Mouse (Mus musculus) liver, postnatal 0 days (tissue): ENCODE measurements at regions not wholly inside any gene's neighbourhood (a gene's known extent, or its start where the extent isn't known, plus 50 kb on each side); places are given as distances from the start of the nearest gene placed in this dataset.
A peak's percentile ranks its signal among the peaks of the same experiment; 100 is the strongest.

Experiments
- ATAC-seq: fragments of 200-750 bp; cut with Nextera tagmentation; 2 replicates; pipeline ENCODE4 v1.8.0; 2017; ENCODE audit warnings: mild to moderate bottlenecking, moderate library complexity
- DNase-seq: peaks from one replicate; pipeline ENCODE4 v3.0.0-alpha.2; 2016
- H3K27ac ChIP-seq: fragments of 300-500 bp; sonication (generic); 2 replicates; pipeline ENCODE4 v1.5.1; 2014; ENCODE audit warnings: antibody characterized with exemption, moderate library complexity, mild to moderate bottlenecking, low read depth
- H3K27me3 ChIP-seq: fragments of 300-500 bp; sonication (generic); 2 replicates; pipeline ENCODE4 v1.6.1; 2014; ENCODE audit warnings: low read length, control low read depth, mixed read lengths; ENCODE audit not compliant: insufficient read depth
- H3K36me3 ChIP-seq: fragments of 300-500 bp; sonication (generic); replicated peaks from 2 replicates; pipeline ENCODE4 v1.6.1; 2014; ENCODE audit warnings: mild to moderate bottlenecking, control low read depth, low read length, moderate library complexity, mixed read lengths; ENCODE audit not compliant: insufficient read depth
- H3K4me1 ChIP-seq: fragments of 300-500 bp; sonication (generic); 2 replicates; pipeline ENCODE4 v1.6.1; 2014; ENCODE audit warnings: antibody characterized with exemption, mild to moderate bottlenecking, control low read depth; ENCODE audit not compliant: insufficient read depth
- H3K4me2 ChIP-seq: fragments of 300-500 bp; sonication (generic); 2 replicates; pipeline ENCODE4 v1.6.1; 2014; ENCODE audit warnings: low read depth, mild to moderate bottlenecking, low read length, moderate library complexity, mixed read lengths
- H3K4me3 ChIP-seq: fragments of 300-500 bp; sonication (generic); 2 replicates; pipeline ENCODE4 v1.5.1; 2014; ENCODE audit warnings: low read depth, low read length
- H3K9ac ChIP-seq: fragments of 300-500 bp; sonication (generic); replicated peaks from 2 replicates; pipeline ENCODE4 v1.6.1; 2014; ENCODE audit warnings: mild to moderate bottlenecking, moderate library complexity
- H3K9me3 ChIP-seq: fragments of 300-500 bp; sonication (generic); 2 replicates; pipeline ENCODE4 v1.6.1; 2016; ENCODE audit warnings: mild to moderate bottlenecking, control low read depth, low read length, mixed read lengths
- CTCF ChIP-seq: sonication (generic); IDR thresholded peaks from 2 replicates; pipeline ENCODE4 v1.5.1; 2016; ENCODE audit warnings: antibody characterized with exemption, low read depth
- EP300 ChIP-seq: IDR thresholded peaks from 2 replicates; pipeline ENCODE4 v1.6.1; 2016; ENCODE audit warnings: antibody characterized with exemption, low read depth, mild to moderate bottlenecking
- WGBS: fragments of 180-500 bp; shearing (Covaris S2); extraction: QIAGEN DNeasy Blood & Tissue Kit; methylation state at CpG from one replicate; pipeline ENCODE4 v1.1.7; 2014; ENCODE audit not compliant: insufficient replicate concordance; 5-methylcytosine and 5-hydroxymethylcytosine counted together

- Histone ChIP-seq H3K9me3 (no peaks in the 10 kb centered on the region), H3K4me1 (no peaks in the 10 kb centered on the region), H3K9ac (no peak overlapping the region), H3K4me2 (no peak overlapping the region), H3K4me3 (no peak overlapping the region), H3K27ac (no peak overlapping the region), H3K27me3 (no peaks in the 10 kb centered on the region), H3K36me3 (no peaks in the 10 kb centered on the region)
- TF ChIP-seq EP300 (no peak), CTCF (no peak)
- no peak for ATAC-seq
- 65% methylated on average over 4 of the region's 4 CpGs for WGBS
- no peak for DNase-seq
Observed at GRCm38 (mm10) chr2:179263888-179264287, 178.3 kb upstream of the Cdh4 start.

GRCm38 (mm10) chr2:179265436-179265835 lies 176.8 kb upstream of the Cdh4 start:
- no peak overlapping the region for H3K9ac ChIP-seq
- H3K9me3 ChIP-seq: no peaks in the 10 kb centered on the region
- ATAC-seq (no peak), DNase-seq (no peak)
- H3K4me3 ChIP-seq: no peak overlapping the region
- no peaks in the 10 kb centered on the region for H3K4me1 ChIP-seq
- H3K36me3 ChIP-seq: no peaks in the 10 kb centered on the region
- 66% methylated on average over 5 of the region's 5 CpGs for WGBS
- no peak overlapping the region for H3K27ac ChIP-seq
- TF ChIP-seq EP300 (no peak), CTCF (no peak)
- H3K27me3 ChIP-seq: no peaks in the 10 kb centered on the region
- H3K4me2 ChIP-seq: no peak overlapping the region

- no peaks in the 10 kb centered on the region for H3K9me3 ChIP-seq
- no peak overlapping the region for H3K27ac ChIP-seq
- TF ChIP-seq EP300 (no peak), CTCF (no peak)
- no peak for ATAC-seq
- DNase-seq: no peak
- no peaks in the 10 kb centered on the region for H3K36me3 ChIP-seq
- no peaks in the 10 kb centered on the region for H3K4me1 ChIP-seq
- H3K4me3 ChIP-seq: no peak overlapping the region
- H3K27me3 ChIP-seq: no peaks in the 10 kb centered on the region
- WGBS: 79% methylated on average over 15 of the region's 15 CpGs
- H3K9ac ChIP-seq: no peak overlapping the region
- no peak overlapping the region for H3K4me2 ChIP-seq
Observed at GRCm38 (mm10) chr2:179277204-179277886, 164.9 kb upstream of the Cdh4 start.

GRCm38 (mm10) chr2:179277887-179278282 lies 164.3 kb upstream of the Cdh4 start:
- 55% methylated on average over 4 of the region's 4 CpGs for WGBS
- H3K9me3 ChIP-seq: no peaks in the 10 kb centered on the region
- H3K4me3 ChIP-seq: no peak overlapping the region
- no peaks in the 10 kb centered on the region for H3K36me3 ChIP-seq
- no peak overlapping the region for H3K27ac ChIP-seq
- ATAC-seq (no peak), DNase-seq (no peak)
- H3K4me1 ChIP-seq: peaks cover 3% of the 10 kb centered on the region; the same call in 1 of the 2 replicates
- no peak overlapping the region for H3K4me2 ChIP-seq
- TF ChIP-seq EP300 (no peak), CTCF (no peak)
- H3K27me3 ChIP-seq: no peaks in the 10 kb centered on the region
- no peak overlapping the region for H3K9ac ChIP-seq

GRCm38 (mm10) chr2:179282276-179282675 lies 160.0 kb upstream of the Cdh4 start:
- peak; percentile 42 for DNase-seq
- no peak for TF ChIP-seq CTCF
- TF ChIP-seq EP300: no peak

GRCm38 (mm10) chr2:179290394-179290793 lies 151.8 kb upstream of the Cdh4 start:
- ATAC-seq (peak; percentile 69), DNase-seq (peak; percentile 24)
- no peak overlapping the region for H3K4me3 ChIP-seq

More at GRCm38 (mm10) chr2:179282276-179282675, 160.0 kb upstream of the Cdh4 start:
- Histone ChIP-seq H3K4me2 (no peak overlapping the region), H3K36me3 (no peaks in the 10 kb centered on the region), H3K27me3 (no peaks in the 10 kb centered on the region), H3K9ac (no peak overlapping the region), H3K27ac (no peak overlapping the region), H3K4me3 (no peak overlapping the region), H3K4me1 (peaks cover 3% of the 10 kb centered on the region; the same call in 1 of the 2 replicates), H3K9me3 (no peaks in the 10 kb centered on the region)
- ATAC-seq: no peak
- WGBS: 75% methylated on average over 6 of the region's 6 CpGs

More at GRCm38 (mm10) chr2:179290394-179290793, 151.8 kb upstream of the Cdh4 start:
- Histone ChIP-seq H3K27me3 (no peaks in the 10 kb centered on the region), H3K9ac (no peak overlapping the region), H3K9me3 (no peaks in the 10 kb centered on the region), H3K36me3 (no peaks in the 10 kb centered on the region), H3K4me1 (peaks cover 6% of the 10 kb centered on the region), H3K4me2 (no peak overlapping the region), H3K27ac (peak overlapping the region; percentile 60)
- no peak for TF ChIP-seq EP300
- 45% methylated on average over 5 of the region's 5 CpGs for WGBS
